Mouse (Mus musculus) liver, adult 2 months (tissue): ENCODE results near the gene Chst8. TPM values are rescaled to one million over a fixed set of nuclear protein-coding genes. Genes with fewer than 3 reads are reported as not detected.

Experiments
- DNase-seq: peaks from one replicate; pipeline ENCODE4 v3.0.0-alpha.2; 2011; ENCODE audit warnings: low read depth, low spot score; ENCODE audit errors: extremely low read depth
- H3K27ac ChIP-seq: fragments of 200-500 bp; replicated peaks from 2 replicates; pipeline ENCODE4 v1.5.1; 2012; ENCODE audit warnings: low read depth, mild to moderate bottlenecking, control low read depth, inconsistent platforms, low read length; ENCODE audit not compliant: insufficient read depth
- H3K27me3 ChIP-seq: fragments of 200-500 bp; 2 replicates; pipeline ENCODE4 v1.6.1; 2012; ENCODE audit warnings: mild to moderate bottlenecking, moderate library complexity, low read length, inconsistent platforms; ENCODE audit not compliant: control insufficient read depth, insufficient read depth
- H3K36me3 ChIP-seq: fragments of 200-500 bp; 2 replicates; pipeline ENCODE4 v1.6.1; 2012; ENCODE audit warnings: low read length, inconsistent platforms; ENCODE audit not compliant: control insufficient read depth, insufficient read depth
- H3K4me1 ChIP-seq: fragments of 200-500 bp; 2 replicates; pipeline ENCODE4 v1.6.1; 2011; ENCODE audit warnings: low read length; ENCODE audit not compliant: control insufficient read depth, insufficient read depth
- H3K4me3 ChIP-seq: fragments of 200-500 bp; 2 replicates; pipeline ENCODE4 v1.5.1; 2011; ENCODE audit warnings: low read depth, mild to moderate bottlenecking, control low read depth, low read length, moderate library complexity; ENCODE audit not compliant: insufficient read depth
- H3K79me2 ChIP-seq: fragments of 200-500 bp; 2 replicates; pipeline ENCODE4 v1.6.1; 2012; ENCODE audit warnings: inconsistent platforms, mild to moderate bottlenecking, low read length, moderate library complexity; ENCODE audit not compliant: control insufficient read depth, insufficient read depth
- H3K9ac ChIP-seq: fragments of 200-500 bp; 2 replicates; pipeline ENCODE4 v1.6.1; 2012; ENCODE audit warnings: low read depth, mild to moderate bottlenecking, control low read depth, inconsistent platforms, low read length
- CTCF ChIP-seq: fragments of 200-500 bp; IDR thresholded peaks from 2 replicates; pipeline ENCODE4 v1.5.1; 2011; ENCODE audit warnings: low read depth, low read length, control low read depth
- POLR2A ChIP-seq: fragments of 200-500 bp; IDR thresholded peaks from 2 replicates; pipeline ENCODE4 v1.6.1; 2011; ENCODE audit warnings: low read length, control low read depth; ENCODE audit not compliant: insufficient read depth; ENCODE audit errors: extremely low read depth
- WGBS: fragments of 180-500 bp; shearing (Covaris S2); methylation state at CpG from one replicate; pipeline ENCODE4 v1.1.7; 2018; 5-methylcytosine and 5-hydroxymethylcytosine counted together
- polyA plus RNA-seq: library from polyadenylated mRNA; depleted of rRNA; stranded (reverse); fragments of >200 nt; gene quantifications from 2 replicates; pipeline ENCODE4 v1.2.3, GENCODE M21; 2012
- total RNA-seq: library from RNA; depleted of rRNA; stranded (reverse); fragments of >200 nt; gene quantifications from 2 replicates; pipeline ENCODE4 v1.2.3, GENCODE M21; 2014

Gene Chst8
- total and polyA plus RNA-seq, 2 experiments: 0.28 to 0.35 TPM

- no peak for DNase-seq
- TF ChIP-seq CTCF (no peak), POLR2A (no peak)
- H3K27me3 ChIP-seq: no peaks in the 10 kb centered on the region
- H3K36me3 ChIP-seq: no peaks in the 10 kb centered on the region
- no peak overlapping the region for H3K4me3 ChIP-seq
- H3K79me2 ChIP-seq: no peaks in the 10 kb centered on the region
- no peaks in the 10 kb centered on the region for H3K4me1 ChIP-seq
- H3K27ac ChIP-seq: no peak overlapping the region
- WGBS: 51% methylated on average over 6 of the region's 6 CpGs
- H3K9ac ChIP-seq: no peak overlapping the region
Measured at GRCm38 (mm10) chr7:34820554-34820953, 8.0 kb upstream of the Chst8 start.

DNA sequence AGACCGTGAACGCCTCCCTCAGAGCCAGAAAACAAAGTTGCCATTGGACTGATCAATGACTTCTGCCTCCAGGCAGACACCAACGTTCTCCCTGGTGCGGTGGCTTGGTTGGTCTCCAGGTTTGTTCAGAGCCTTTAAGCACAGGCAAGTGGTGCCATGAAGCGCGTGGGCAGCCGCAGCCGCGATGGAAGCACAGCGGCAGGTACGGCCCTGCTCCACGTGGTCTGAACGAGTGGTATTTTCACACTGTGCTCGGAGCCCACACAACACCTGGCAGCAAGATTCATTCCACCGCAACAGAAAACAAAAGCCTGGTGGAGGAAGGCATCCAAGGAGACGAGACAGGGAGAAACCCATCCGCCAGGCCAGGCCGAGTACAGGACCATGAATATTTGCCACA, 7.3 kb upstream of the Chst8 start:
- no peak overlapping the region for H3K27ac ChIP-seq
- H3K9ac ChIP-seq: no peak overlapping the region
- H3K79me2 ChIP-seq: no peaks in the 10 kb centered on the region
- H3K27me3 ChIP-seq: no peaks in the 10 kb centered on the region
- TF ChIP-seq CTCF (no peak), POLR2A (no peak)
- H3K4me1 ChIP-seq: no peaks in the 10 kb centered on the region
- no peaks in the 10 kb centered on the region for H3K36me3 ChIP-seq
- DNase-seq: no peak
- 89% methylated on average over 18 of the region's 18 CpGs for WGBS
- H3K4me3 ChIP-seq: no peak overlapping the region

GRCm38 (mm10) chr7:34818660-34819059, 6.1 kb upstream of the Chst8 start:
- WGBS: 93% methylated on average over 5 of the region's 5 CpGs
- Histone ChIP-seq H3K27me3 (no peaks in the 10 kb centered on the region), H3K9ac (no peak overlapping the region), H3K36me3 (no peaks in the 10 kb centered on the region), H3K79me2 (no peaks in the 10 kb centered on the region), H3K4me1 (no peaks in the 10 kb centered on the region), H3K4me3 (no peak overlapping the region), H3K27ac (no peak overlapping the region)
- TF ChIP-seq POLR2A: no peak
- TF ChIP-seq CTCF: no peak
- DNase-seq: no peak

DNA sequence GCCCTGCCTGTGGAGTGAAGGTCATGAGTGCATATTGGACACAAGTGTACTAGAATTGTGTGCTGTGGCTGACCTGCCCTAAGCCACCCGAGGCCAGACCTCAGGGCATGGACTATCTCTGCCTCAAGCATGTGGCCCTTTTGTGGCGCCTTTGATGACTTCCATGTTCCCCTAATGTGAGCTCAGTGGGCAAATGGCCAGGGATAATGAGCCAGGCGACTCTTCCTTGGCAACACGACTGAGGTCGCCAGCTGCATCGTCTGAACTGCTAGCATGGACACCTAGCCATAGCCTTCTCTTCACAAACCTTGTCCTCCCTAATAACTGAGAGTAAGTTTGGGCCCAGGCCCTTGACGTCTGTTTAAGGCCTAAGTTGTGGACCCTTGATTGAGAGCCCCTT, 4.5 kb upstream of the Chst8 start:
- H3K4me3 ChIP-seq: no peak overlapping the region
- H3K36me3 ChIP-seq: no peaks in the 10 kb centered on the region
- H3K79me2 ChIP-seq: no peaks in the 10 kb centered on the region
- WGBS: 84% methylated on average over 7 of the region's 7 CpGs
- DNase-seq: no peak
- H3K27ac ChIP-seq: no peak overlapping the region
- no peak for TF ChIP-seq CTCF
- TF ChIP-seq POLR2A: no peak
- H3K9ac ChIP-seq: no peak overlapping the region
- H3K4me1 ChIP-seq: no peaks in the 10 kb centered on the region; the same call in 1 of the 2 replicates
- H3K27me3 ChIP-seq: 0 out of 2 replicates have a peak, but pooled peaks cover 2% of the 10 kb centered on the region

DNA sequence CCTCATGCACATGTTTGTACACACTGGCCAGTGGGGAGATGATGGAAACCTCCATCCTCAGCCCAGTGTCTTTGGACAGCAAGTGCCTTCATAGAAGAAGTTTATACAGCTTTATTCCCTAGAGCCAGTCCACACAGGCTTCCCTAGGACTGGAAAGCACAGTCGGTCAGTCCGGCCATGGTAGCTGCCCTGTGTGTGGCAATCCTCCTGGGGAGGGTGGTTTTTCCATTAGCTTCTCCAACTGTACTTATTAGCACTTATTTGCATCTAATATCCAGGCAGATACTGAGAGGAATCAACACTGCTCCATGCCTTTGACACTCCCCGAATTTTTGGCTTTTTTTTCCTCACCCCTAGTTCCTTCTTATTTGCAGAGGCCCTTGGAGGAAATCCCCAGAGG, 2.3 kb upstream of the Chst8 start:
- Histone ChIP-seq H3K79me2 (no peaks in the 10 kb centered on the region), H3K36me3 (no peaks in the 10 kb centered on the region), H3K27me3 (peaks cover 2% of the 10 kb centered on the region; the same call in 1 of the 2 replicates), H3K9ac (no peak overlapping the region), H3K4me1 (no peaks in the 10 kb centered on the region; the same call in 1 of the 2 replicates), H3K4me3 (no peak overlapping the region), H3K27ac (no peak overlapping the region)
- WGBS: 82% methylated on average over 3 of the region's 3 CpGs
- no peak for TF ChIP-seq CTCF
- DNase-seq: no peak

DNA sequence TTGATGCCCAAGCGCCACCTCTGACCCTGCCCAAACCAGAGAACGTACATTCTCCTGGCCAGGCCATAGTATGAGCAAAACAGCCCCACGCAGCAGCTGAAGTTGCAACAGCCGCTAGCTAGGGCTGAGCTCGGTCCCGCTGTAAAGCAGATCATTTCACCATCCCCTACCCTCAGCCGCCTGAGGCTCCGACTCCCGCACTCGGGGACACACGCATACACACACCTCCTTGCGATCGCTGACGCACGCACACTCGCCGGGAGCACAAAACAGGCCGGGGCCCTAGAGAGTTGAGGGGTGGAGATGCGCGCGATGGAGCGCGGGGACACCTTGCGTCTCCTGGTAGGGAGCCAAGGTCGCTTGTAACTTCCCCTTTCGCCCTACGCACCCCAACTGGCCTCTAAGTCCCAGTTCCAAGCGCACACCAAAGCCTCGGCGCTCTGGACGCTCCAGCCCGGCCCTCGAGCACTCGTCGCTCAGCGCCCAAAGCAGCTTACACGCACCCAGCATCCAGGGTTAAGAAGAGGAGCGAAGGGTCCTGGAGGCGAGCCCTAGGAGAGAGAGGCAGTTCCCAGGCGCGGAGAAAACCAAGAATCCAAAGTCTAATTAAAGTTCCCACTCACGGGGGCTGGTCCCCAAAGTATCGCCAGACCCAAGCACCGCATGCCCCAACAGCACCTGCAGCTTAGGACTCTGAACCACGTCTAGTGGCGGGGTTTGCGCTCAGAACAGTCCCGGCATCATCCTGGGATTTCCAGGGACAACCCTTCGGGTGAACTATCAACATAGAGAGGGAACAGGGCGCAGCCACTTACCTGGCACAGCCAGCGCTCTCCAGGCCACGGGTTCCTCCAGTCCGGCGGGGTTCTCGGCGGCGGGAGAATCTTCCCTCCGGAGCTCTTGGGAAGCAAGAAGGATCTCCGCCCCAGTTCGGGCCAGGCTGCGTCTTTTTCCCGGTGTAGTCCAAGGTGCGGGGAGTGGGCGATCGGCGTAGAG, 682 bp downstream of the Chst8 start:
- Histone ChIP-seq H3K4me1 (no peaks in the 10 kb centered on the region; the same call in 1 of the 2 replicates), H3K79me2 (no peaks in the 10 kb centered on the region), H3K4me3 (peak overlapping the region; percentile 61), H3K9ac (0 out of 2 replicates have a peak overlapping the region, but pooled peaks have one; percentile 37), H3K27ac (no peak overlapping the region), H3K27me3 (peaks cover 2% of the 10 kb centered on the region; the same call in 1 of the 2 replicates), H3K36me3 (no peaks in the 10 kb centered on the region)
- DNase-seq: no peak
- WGBS: 2% methylated on average over 66 of the region's 66 CpGs
- TF ChIP-seq CTCF: no peak
- no peak for TF ChIP-seq POLR2A
